14 mouse cellular contexts compared by ENCODE assay signal in the genomic region with DNA sequence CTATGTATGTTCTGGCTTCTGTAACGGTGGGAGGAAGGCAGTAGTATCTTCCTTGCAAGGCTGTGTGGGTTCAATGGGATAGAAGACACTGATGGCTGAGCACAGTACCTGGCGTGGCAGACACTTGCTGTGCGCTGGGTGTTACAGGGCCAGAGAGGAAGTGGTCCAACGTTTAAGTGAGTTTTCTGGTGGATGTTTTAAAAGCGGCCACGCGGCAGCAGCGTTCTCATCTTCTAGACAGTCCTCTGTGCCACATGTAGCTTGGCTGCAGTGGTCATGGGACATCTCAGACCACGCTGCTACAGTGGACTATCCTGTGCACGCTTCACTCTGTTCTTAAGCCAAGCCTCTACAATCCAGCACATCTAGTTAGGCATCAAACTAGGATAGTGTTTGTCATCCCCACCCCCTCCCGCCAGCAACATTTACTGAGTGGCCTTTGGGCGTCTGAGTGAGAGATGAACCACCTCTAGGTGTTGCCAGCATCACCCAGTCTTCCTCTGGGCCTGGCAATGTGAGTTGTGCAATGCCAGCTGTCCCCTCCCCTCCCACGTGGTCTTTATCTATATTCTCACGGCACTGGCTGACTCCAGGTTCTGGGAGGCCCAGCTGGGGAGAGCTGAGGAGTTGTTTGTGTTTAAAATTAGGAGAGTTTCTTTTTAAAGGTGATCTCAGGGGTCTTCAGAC. TPM values are rescaled to one million over a fixed set of nuclear protein-coding genes. Genes with fewer than 3 reads are reported as not detected.
DNase-seq lines count a peak whose midpoint lies in the region; ATAC-seq and TF ChIP-seq lines count a peak whose summit lies in the region.
"Had no signal": no experiment of that assay in that cellular context is flagged by ENCODE, and none has a peak within 500 bp of the region (broad histone marks: within the 10 kb centered on the region; RNA-seq: fewer than 3 reads in every experiment).

No protein-coding gene starts in this region.

- H3K27me3 ChIP-seq in hindbrain, embryonic 12.5 days = no peaks in the 10 kb centered on the region
- H3K27me3 ChIP-seq in hindbrain, embryonic 13.5 days = no peaks in the 10 kb centered on the region
- H3K27me3 ChIP-seq in intestine, embryonic 15.5 days (replicated peaks) = no peaks in the 10 kb centered on the region
- H3K27me3 ChIP-seq in cerebellum, adult 2 months (ENCODE audit: control insufficient read depth, insufficient read depth, low read length) = no peaks in the 10 kb centered on the region
- H3K27me3 ChIP-seq: CH12.LX; heart, embryonic 15.5 days had no signal

- no peak overlapping the region for H3K9ac ChIP-seq in hindbrain, embryonic 12.5 days
- no peak overlapping the region for H3K9ac ChIP-seq in hindbrain, embryonic 13.5 days
- no peak overlapping the region for H3K9ac ChIP-seq in intestine, embryonic 15.5 days
- H3K9ac ChIP-seq: heart, embryonic 15.5 days had no signal

- 84% methylated on average over 14 of the region's 14 CpGs for WGBS in hindbrain, embryonic 12.5 days
- 89% methylated on average over 14 of the region's 14 CpGs for WGBS in hindbrain, embryonic 13.5 days
- 71% methylated on average over 14 of the region's 14 CpGs for WGBS in intestine, embryonic 15.5 days
- WGBS in cerebellum, adult 2 months = 83% methylated on average over 14 of the region's 14 CpGs

- 0 out of 2 replicates have a peak, but pooled peaks have one; percentile 30 for ATAC-seq in hindbrain, embryonic 12.5 days (ENCODE audit: low FRiP score)
- ATAC-seq in hindbrain, embryonic 13.5 days (ENCODE audit: low FRiP score) = no peak
- ATAC-seq in intestine, embryonic 15.5 days = peak; percentile 83
- peak; percentile 43 for ATAC-seq in megakaryocyte, adult 5-6 weeks (ENCODE audit: poor library complexity, severe bottlenecking)

- peak; percentile 27 for DNase-seq in c-Kit-negative CD71-positive TER-119-positive erythroid progenitor cells, embryonic 14.5 days (ENCODE audit: low read depth, low spot score)
- no peak for DNase-seq in cerebellum, adult 2 months
- DNase-seq in left cerebral cortex, postnatal 10 days (ENCODE audit: extremely low spot score in 1 of 2, low spot score in 2 of 2) = no peak
- DNase-seq in Muller cell, postnatal 12 days (ENCODE audit: inconsistent ontology term) = no peak
- DNase-seq: cerebellum, postnatal 36 days; kidney, adult 18-20 months; lung, postnatal 4 days had no signal

- TF ChIP-seq POLR2A in cerebellum, adult 2 months (IDR thresholded peaks at IDR 0.05; ENCODE audit: borderline replicate concordance, insufficient read depth, low read length) = no peak

- no peak for TF ChIP-seq CTCF in cerebellum, adult 2 months (IDR thresholded peaks at IDR 0.05; ENCODE audit: borderline replicate concordance, insufficient read depth, low read depth, low read length)

- H3K4me2 ChIP-seq in hindbrain, embryonic 12.5 days (replicated peaks) = no peak overlapping the region
- H3K4me2 ChIP-seq in hindbrain, embryonic 13.5 days = no peak overlapping the region
- no peak overlapping the region for H3K4me2 ChIP-seq in intestine, embryonic 15.5 days (replicated peaks)
- H3K4me2 ChIP-seq: heart, embryonic 15.5 days had no signal

- no peak overlapping the region for H3K4me3 ChIP-seq in hindbrain, embryonic 12.5 days
- H3K4me3 ChIP-seq in hindbrain, embryonic 13.5 days = no peak overlapping the region
- H3K4me3 ChIP-seq in intestine, embryonic 15.5 days (replicated peaks) = no peak overlapping the region
- no peak overlapping the region for H3K4me3 ChIP-seq in cerebellum, adult 2 months (replicated peaks; ENCODE audit: insufficient read depth, low read depth, low read length)
- H3K4me3 ChIP-seq: heart, embryonic 15.5 days; limb, embryonic 10.5 days had no signal

- no peaks in the 10 kb centered on the region for H3K36me3 ChIP-seq in hindbrain, embryonic 12.5 days
- H3K36me3 ChIP-seq in hindbrain, embryonic 13.5 days = no peaks in the 10 kb centered on the region
- no peaks in the 10 kb centered on the region; the same call in 1 of the 2 replicates for H3K36me3 ChIP-seq in intestine, embryonic 15.5 days
- H3K36me3 ChIP-seq: heart, embryonic 15.5 days; limb, embryonic 10.5 days had no signal

- no peak overlapping the region for H3K27ac ChIP-seq in hindbrain, embryonic 12.5 days
- no peak overlapping the region for H3K27ac ChIP-seq in hindbrain, embryonic 13.5 days
- H3K27ac ChIP-seq in intestine, embryonic 15.5 days = no peak overlapping the region
- no peak overlapping the region for H3K27ac ChIP-seq in cerebellum, adult 2 months (ENCODE audit: insufficient read depth, low read length)
- H3K27ac ChIP-seq: heart, embryonic 15.5 days; limb, embryonic 10.5 days had no signal

- intact Hi-C loops in left cerebral cortex, postnatal 10 days (cut with DNase I) = loop anchor here (10.0 kb wide), 1 partner anchor 570 kb away; a partner anchor contains a TSS

- no peaks in the 10 kb centered on the region for H3K9me3 ChIP-seq in hindbrain, embryonic 12.5 days (replicated peaks)
- H3K9me3 ChIP-seq in hindbrain, embryonic 13.5 days = no peaks in the 10 kb centered on the region
- no peaks in the 10 kb centered on the region for H3K9me3 ChIP-seq in intestine, embryonic 15.5 days
- H3K9me3 ChIP-seq: heart, embryonic 15.5 days; limb, embryonic 10.5 days had no signal

- H3K4me1 ChIP-seq in hindbrain, embryonic 12.5 days = no peaks in the 10 kb centered on the region
- no peaks in the 10 kb centered on the region for H3K4me1 ChIP-seq in hindbrain, embryonic 13.5 days (replicated peaks)
- H3K4me1 ChIP-seq in intestine, embryonic 15.5 days (replicated peaks) = no peaks in the 10 kb centered on the region
- H3K4me1 ChIP-seq in cerebellum, adult 2 months (ENCODE audit: control insufficient read depth, insufficient read depth, low read length) = no peaks in the 10 kb centered on the region

RNA-seq across cellular contexts. Expression of a gene that starts 29.4 kb away (rescaled TPM):
- 16.3 and 16.9 TPM in 2 replicates for polyA plus RNA-seq in hindbrain, embryonic 12.5 days (2016; fragmentation: Nextera tagmentation; extraction: Ambion mirVana)
- polyA plus RNA-seq in hindbrain, embryonic 13.5 days (2015; fragmentation: Nextera tagmentation; extraction: Ambion mirVana) = 10.2 and 10.9 TPM in 2 replicates
- polyA plus RNA-seq in intestine, embryonic 15.5 days (2015; fragmentation: Nextera tagmentation; extraction: Ambion mirVana) = 24.3 and 25.3 TPM in 2 replicates
- total RNA-seq in megakaryocyte, adult 5-6 weeks (2015) = 3.3 and 5.5 TPM in 2 replicates
- 2.7 and 5.2 TPM in 2 replicates for total RNA-seq in megakaryocyte, adult 5-6 weeks (2017)
- 2.8 and 3.2 TPM in 2 replicates for polyA plus RNA-seq in cerebellum, adult 2 months (2012; rRNA removed)
- 10 to 100 TPM in 1 of 2 experiments, 1 to 10 TPM in 1; 9.3 to 11.0 TPM for total RNA-seq in left cerebral cortex, postnatal 10 days (2021)
